Mouse (Mus musculus): ENCODE measurements around the gene Phpt1. TPM values are rescaled to one million over a fixed set of nuclear protein-coding genes. Genes with fewer than 3 reads are reported as not detected.
A peak's percentile ranks its signal among the peaks of the same experiment; 100 is the strongest.

Phpt1 gene
- polyA plus RNA-seq, 1 experiment from 2014 or later: 36.3 TPM

- no peaks in the 10 kb centered on the region for H3K9me3 ChIP-seq (replicated peaks)
- H3K36me3 ChIP-seq (replicated peaks): peaks cover 84% of the 10 kb centered on the region
- H3K4me1 ChIP-seq (replicated peaks): peaks cover 19% of the 10 kb centered on the region
- no peaks in the 10 kb centered on the region for H3K27me3 ChIP-seq
- H3K9ac ChIP-seq: no peak overlapping the region
- H3K4me2 ChIP-seq: no peak overlapping the region
- peak overlapping the region; percentile 19; the same call in 1 of the 2 replicates for H3K27ac ChIP-seq (replicated peaks)
- ATAC-seq (ENCODE audit: insufficient read depth): peak; percentile 69
- no peak overlapping the region for H3K4me3 ChIP-seq (replicated peaks)
- WGBS (ENCODE audit: insufficient replicate concordance): 67% methylated on average over 2 of the region's 2 CpGs
Measured at GRCm38 (mm10) chr2:25600037-25600436, 25.0 kb upstream of the Phpt1 start.

GRCm38 (mm10) chr2:25598749-25599148, 23.7 kb upstream of the Phpt1 start:
- Histone ChIP-seq H3K27me3 (no peaks in the 10 kb centered on the region), H3K9me3 (replicated peaks) (no peaks in the 10 kb centered on the region), H3K9ac (no peak overlapping the region), H3K4me3 (replicated peaks) (no peak overlapping the region), H3K4me2 (no peak overlapping the region), H3K27ac (replicated peaks) (no peak overlapping the region), H3K4me1 (replicated peaks) (peaks cover 19% of the 10 kb centered on the region), H3K36me3 (replicated peaks) (peaks cover 92% of the 10 kb centered on the region)
- WGBS (ENCODE audit: insufficient replicate concordance): 83% methylated on average over 1 of the region's 1 CpGs
- no peak for ATAC-seq (ENCODE audit: insufficient read depth)

GRCm38 (mm10) chr2:25596765-25597510, 21.9 kb upstream of the Phpt1 start:
- Histone ChIP-seq H3K9me3 (replicated peaks) (no peaks in the 10 kb centered on the region), H3K4me1 (replicated peaks) (peaks cover 19% of the 10 kb centered on the region), H3K9ac (no peak overlapping the region), H3K27ac (replicated peaks) (no peak overlapping the region), H3K4me2 (no peak overlapping the region), H3K4me3 (replicated peaks) (no peak overlapping the region), H3K36me3 (replicated peaks) (peaks cover 94% of the 10 kb centered on the region), H3K27me3 (no peaks in the 10 kb centered on the region)
- no peak for ATAC-seq (ENCODE audit: insufficient read depth)
- 80% methylated on average over 5 of the region's 5 CpGs for WGBS (ENCODE audit: insufficient replicate concordance)

- no peaks in the 10 kb centered on the region for H3K9me3 ChIP-seq (replicated peaks)
- no peak overlapping the region for H3K4me2 ChIP-seq
- no peak for ATAC-seq (ENCODE audit: insufficient read depth)
- H3K9ac ChIP-seq: no peak overlapping the region
- H3K27me3 ChIP-seq: no peaks in the 10 kb centered on the region
- no peak overlapping the region for H3K27ac ChIP-seq (replicated peaks)
- H3K4me1 ChIP-seq (replicated peaks): no peaks in the 10 kb centered on the region
- no peak overlapping the region for H3K4me3 ChIP-seq (replicated peaks)
- peaks cover 80% of the 10 kb centered on the region for H3K36me3 ChIP-seq (replicated peaks)
- WGBS (ENCODE audit: insufficient replicate concordance): 53% methylated on average over 2 of the region's 2 CpGs
Measured at GRCm38 (mm10) chr2:25591863-25592262, 16.8 kb upstream of the Phpt1 start.

DNA sequence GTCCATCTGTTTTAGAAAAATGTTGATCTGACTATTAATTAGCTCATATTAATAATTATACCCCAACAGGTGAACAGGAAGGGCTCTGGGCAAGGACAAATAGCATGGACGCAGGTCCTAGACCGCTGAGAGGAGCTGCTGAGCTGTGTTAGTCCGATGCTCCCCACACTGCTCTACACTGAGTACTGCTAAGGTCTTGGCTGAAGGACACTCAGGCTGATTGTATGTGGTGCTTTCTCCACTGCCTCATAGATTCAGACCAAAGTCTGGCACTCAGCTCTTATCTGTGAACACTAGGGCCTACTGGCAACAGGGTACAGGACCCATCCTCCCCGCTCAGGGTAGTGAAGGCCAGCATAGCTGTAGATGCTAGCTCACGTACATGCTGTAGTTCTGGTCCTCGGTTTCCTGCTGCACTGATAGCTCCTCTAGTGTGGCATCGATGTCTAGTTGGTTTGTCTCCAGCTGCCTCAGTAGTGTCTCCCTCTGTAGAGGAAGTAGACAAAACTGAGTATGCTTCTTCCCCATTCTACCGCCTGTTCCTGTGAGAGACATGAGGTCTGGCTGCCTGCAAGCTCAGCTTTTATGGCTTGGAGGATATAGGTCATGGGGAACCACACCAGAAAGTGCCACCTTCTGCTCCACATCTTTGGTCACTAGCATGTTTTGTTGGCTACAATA, 13.3 kb upstream of the Phpt1 start:
- Histone ChIP-seq H3K4me2 (no peak overlapping the region), H3K9me3 (replicated peaks) (no peaks in the 10 kb centered on the region), H3K4me1 (replicated peaks) (no peaks in the 10 kb centered on the region), H3K36me3 (replicated peaks) (peaks cover 83% of the 10 kb centered on the region), H3K27ac (replicated peaks) (0 out of 2 replicates have a peak overlapping the region, but pooled peaks have one; percentile 9), H3K4me3 (replicated peaks) (no peak overlapping the region), H3K27me3 (no peaks in the 10 kb centered on the region), H3K9ac (no peak overlapping the region)
- ATAC-seq (ENCODE audit: insufficient read depth): no peak
- WGBS (ENCODE audit: insufficient replicate concordance): 69% methylated on average over 8 of the region's 8 CpGs

- WGBS (ENCODE audit: insufficient replicate concordance): 75% methylated on average over 8 of the region's 8 CpGs
- no peak overlapping the region for H3K4me2 ChIP-seq
- H3K9me3 ChIP-seq (replicated peaks): no peaks in the 10 kb centered on the region
- no peak overlapping the region for H3K9ac ChIP-seq
- peaks cover 9% of the 10 kb centered on the region for H3K4me1 ChIP-seq (replicated peaks)
- peaks cover 75% of the 10 kb centered on the region for H3K36me3 ChIP-seq (replicated peaks)
- no peak overlapping the region for H3K4me3 ChIP-seq (replicated peaks)
- no peaks in the 10 kb centered on the region for H3K27me3 ChIP-seq
- no peak overlapping the region for H3K27ac ChIP-seq (replicated peaks)
- no peak for ATAC-seq (ENCODE audit: insufficient read depth)
Measured at GRCm38 (mm10) chr2:25587290-25587689, 12.3 kb upstream of the Phpt1 start.

DNA sequence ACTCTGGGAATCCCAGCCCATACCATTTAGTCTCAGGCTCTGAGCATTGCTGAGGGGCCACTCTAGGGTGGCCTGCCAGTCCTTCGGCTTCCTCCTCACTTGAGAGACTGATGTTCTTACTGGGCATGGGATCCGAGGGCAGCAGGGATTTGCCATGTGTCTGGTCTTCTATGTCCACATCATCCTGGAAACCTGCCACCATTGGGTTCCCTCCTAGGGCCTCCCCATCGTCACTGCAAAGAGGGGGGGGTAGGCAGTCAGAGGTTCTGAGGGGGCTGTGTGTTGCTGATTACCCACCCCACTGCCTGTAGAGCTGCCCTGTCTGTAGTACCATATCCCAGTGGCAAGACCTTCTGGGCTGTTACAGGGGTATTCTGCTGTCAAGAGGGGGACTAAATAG, 10.6 kb upstream of the Phpt1 start:
- ATAC-seq (ENCODE audit: insufficient read depth): no peak
- H3K36me3 ChIP-seq (replicated peaks): peaks cover 58% of the 10 kb centered on the region
- H3K4me1 ChIP-seq (replicated peaks): peaks cover 25% of the 10 kb centered on the region
- no peaks in the 10 kb centered on the region for H3K9me3 ChIP-seq (replicated peaks)
- no peak overlapping the region for H3K9ac ChIP-seq
- 79% methylated on average over 3 of the region's 3 CpGs for WGBS (ENCODE audit: insufficient replicate concordance)
- peaks cover 13% of the 10 kb centered on the region for H3K27me3 ChIP-seq
- no peak overlapping the region for H3K4me3 ChIP-seq (replicated peaks)
- no peak overlapping the region for H3K4me2 ChIP-seq
- no peak overlapping the region for H3K27ac ChIP-seq (replicated peaks)

DNA sequence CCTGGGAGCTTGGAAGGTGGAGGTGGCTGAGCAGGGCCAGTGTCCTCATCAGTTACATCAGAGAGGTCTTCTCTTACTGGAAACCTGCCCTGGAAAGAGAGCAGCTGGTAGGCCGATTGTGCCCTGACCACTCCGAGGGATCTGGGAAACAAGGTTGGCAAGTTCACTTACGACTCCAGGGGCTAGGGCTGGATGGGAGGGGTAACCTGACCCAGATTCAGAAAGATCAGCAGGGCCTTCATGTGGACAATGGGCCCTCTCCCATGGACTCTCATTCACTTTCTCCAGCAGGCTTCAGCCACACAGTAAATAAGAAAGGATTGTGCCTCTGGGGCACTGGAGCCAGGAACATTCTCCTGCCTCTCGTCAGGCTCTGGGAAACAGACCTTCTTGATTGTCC, 9.8 kb upstream of the Phpt1 start:
- no peak overlapping the region for H3K4me3 ChIP-seq (replicated peaks)
- no peak for ATAC-seq (ENCODE audit: insufficient read depth)
- peaks cover 32% of the 10 kb centered on the region for H3K4me1 ChIP-seq (replicated peaks)
- H3K27me3 ChIP-seq: peaks cover 21% of the 10 kb centered on the region
- H3K4me2 ChIP-seq: no peak overlapping the region
- peaks cover 51% of the 10 kb centered on the region for H3K36me3 ChIP-seq (replicated peaks)
- H3K27ac ChIP-seq (replicated peaks): no peak overlapping the region
- no peak overlapping the region for H3K9ac ChIP-seq
- 72% methylated on average over 4 of the region's 4 CpGs for WGBS (ENCODE audit: insufficient replicate concordance)
- H3K9me3 ChIP-seq (replicated peaks): no peaks in the 10 kb centered on the region

GRCm38 (mm10) chr2:25584152-25584551, 9.1 kb upstream of the Phpt1 start:
- ATAC-seq (ENCODE audit: insufficient read depth): no peak
- peaks cover 48% of the 10 kb centered on the region for H3K36me3 ChIP-seq (replicated peaks)
- H3K4me3 ChIP-seq (replicated peaks): no peak overlapping the region

GRCm38 (mm10) chr2:25583571-25583970, 8.5 kb upstream of the Phpt1 start:
- Histone ChIP-seq H3K27ac (replicated peaks) (no peak overlapping the region), H3K36me3 (replicated peaks) (peaks cover 48% of the 10 kb centered on the region), H3K27me3 (peaks cover 33% of the 10 kb centered on the region), H3K9me3 (replicated peaks) (no peaks in the 10 kb centered on the region), H3K4me1 (replicated peaks) (peaks cover 45% of the 10 kb centered on the region), H3K4me3 (replicated peaks) (no peak overlapping the region), H3K4me2 (no peak overlapping the region), H3K9ac (no peak overlapping the region)
- no peak for ATAC-seq (ENCODE audit: insufficient read depth)
- 54% methylated on average over 4 of the region's 4 CpGs for WGBS (ENCODE audit: insufficient replicate concordance)

More at GRCm38 (mm10) chr2:25584152-25584551, 9.1 kb upstream of the Phpt1 start:
- Histone ChIP-seq H3K4me1 (replicated peaks) (peaks cover 39% of the 10 kb centered on the region), H3K27me3 (peaks cover 28% of the 10 kb centered on the region), H3K9ac (no peak overlapping the region), H3K27ac (replicated peaks) (no peak overlapping the region), H3K9me3 (replicated peaks) (no peaks in the 10 kb centered on the region), H3K4me2 (no peak overlapping the region)
- 80% methylated on average over 3 of the region's 3 CpGs for WGBS (ENCODE audit: insufficient replicate concordance)

DNA sequence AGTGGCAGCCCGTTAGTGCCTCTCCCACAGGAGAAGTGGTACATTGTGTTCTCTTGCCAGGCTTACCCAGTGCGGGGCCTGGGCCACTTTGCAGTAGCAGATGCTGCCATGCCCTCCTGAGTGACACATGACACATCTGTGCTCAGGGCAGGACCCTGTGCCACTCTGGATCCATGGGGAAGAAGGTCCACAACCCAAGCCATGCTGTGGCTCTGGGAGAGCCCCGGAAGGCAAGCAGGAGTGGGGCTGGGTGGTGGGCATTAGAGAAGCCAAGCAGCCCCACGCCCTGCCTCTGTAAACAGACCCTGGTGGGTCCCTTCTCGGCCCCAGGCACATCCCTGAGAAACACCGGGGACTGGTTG, 8.1 kb upstream of the Phpt1 start:
- no peak overlapping the region for H3K4me2 ChIP-seq
- H3K4me3 ChIP-seq (replicated peaks): no peak overlapping the region
- ATAC-seq (ENCODE audit: insufficient read depth): no peak
- peaks cover 50% of the 10 kb centered on the region for H3K4me1 ChIP-seq (replicated peaks)
- H3K9me3 ChIP-seq (replicated peaks): no peaks in the 10 kb centered on the region
- WGBS (ENCODE audit: insufficient replicate concordance): 73% methylated on average over 6 of the region's 6 CpGs
- no peak overlapping the region for H3K9ac ChIP-seq
- no peak overlapping the region for H3K27ac ChIP-seq (replicated peaks)
- H3K36me3 ChIP-seq (replicated peaks): peaks cover 45% of the 10 kb centered on the region
- peaks cover 38% of the 10 kb centered on the region for H3K27me3 ChIP-seq
